In genomic region chr14:31323189-31323588, GRCm38 (mm10) we compare ENCODE assay signal across 10 mouse cellular contexts. TPM values are rescaled to one million over a fixed set of nuclear protein-coding genes. Genes with fewer than 3 reads are reported as not detected.
A peak's percentile ranks its signal among the peaks of the same experiment; 100 is the strongest.
DNase-seq lines count a peak whose midpoint lies in the region; ATAC-seq and TF ChIP-seq lines count a peak whose summit lies in the region.
"Had no signal": no experiment of that assay in that cellular context is flagged by ENCODE, and none has a peak within 500 bp of the region (broad histone marks: within the 10 kb centered on the region; RNA-seq: fewer than 3 reads in every experiment).

No protein-coding gene starts in this region.

- H3K9ac ChIP-seq in heart, embryonic 12.5 days, result peak overlapping the region; percentile 68; the same call in 1 of the 2 replicates
- no peak overlapping the region for H3K9ac ChIP-seq in intestine, postnatal 0 days (ENCODE audit: low read depth, low read length)
- H3K9ac ChIP-seq in midbrain, embryonic 12.5 days (replicated peaks), result no peak overlapping the region

- DNase-seq in heart, adult 8-10 months (ENCODE audit: low spot score), result no peak
- DNase-seq in brain, adult 2 months (ENCODE audit: low read depth, low spot score), result peak; percentile 15
- no peak for DNase-seq in ovary, postnatal 36 days (ENCODE audit: low spot score)
- DNase-seq in frontal cortex, adult 2 months (ENCODE audit: extremely low spot score in 1 of 2, low spot score in 1 of 2), result no peak
- DNase-seq: cerebellum, adult 8-10 months; layer of hippocampus, postnatal 36 days had no signal

- peak overlapping the region; percentile 77 for H3K4me2 ChIP-seq in heart, embryonic 12.5 days
- H3K4me2 ChIP-seq in intestine, postnatal 0 days (replicated peaks; ENCODE audit: low read depth), result peak overlapping the region; percentile 67
- H3K4me2 ChIP-seq in midbrain, embryonic 12.5 days (replicated peaks), result peak overlapping the region; percentile 55

- H3K27me3 ChIP-seq in heart, embryonic 12.5 days (replicated peaks), result 0 out of 2 replicates have a peak, but pooled peaks cover 12% of the 10 kb centered on the region
- no peaks in the 10 kb centered on the region for H3K27me3 ChIP-seq in intestine, postnatal 0 days (replicated peaks; ENCODE audit: control insufficient read depth, insufficient read depth, low read length)
- H3K27me3 ChIP-seq in midbrain, embryonic 12.5 days, result peaks cover 6% of the 10 kb centered on the region; the same call in 1 of the 2 replicates

- ATAC-seq in heart, embryonic 12.5 days (ENCODE audit: insufficient number of reproducible peaks, low FRiP score), result no peak
- no peak for ATAC-seq in intestine, postnatal 0 days
- ATAC-seq in midbrain, embryonic 12.5 days (ENCODE audit: low FRiP score, low read depth), result no peak
- no peak for ATAC-seq in inflammation-experienced regulatory T-cells, adult 6 months

- H3K27ac ChIP-seq in heart, embryonic 12.5 days (ENCODE audit: poor library complexity, severe bottlenecking), result no peak overlapping the region
- no peak overlapping the region for H3K27ac ChIP-seq in intestine, postnatal 0 days (ENCODE audit: low read depth, low read length)
- H3K27ac ChIP-seq in midbrain, embryonic 12.5 days (replicated peaks), result no peak overlapping the region

- no peaks in the 10 kb centered on the region for H3K36me3 ChIP-seq in heart, embryonic 12.5 days
- H3K36me3 ChIP-seq in intestine, postnatal 0 days (ENCODE audit: control insufficient read depth, insufficient read depth), result no peaks in the 10 kb centered on the region
- no peaks in the 10 kb centered on the region for H3K36me3 ChIP-seq in midbrain, embryonic 12.5 days

- no peaks in the 10 kb centered on the region for H3K9me3 ChIP-seq in heart, embryonic 12.5 days (replicated peaks)
- no peaks in the 10 kb centered on the region for H3K9me3 ChIP-seq in intestine, postnatal 0 days (ENCODE audit: control insufficient read depth)
- no peaks in the 10 kb centered on the region for H3K9me3 ChIP-seq in midbrain, embryonic 12.5 days

- H3K4me3 ChIP-seq in heart, embryonic 12.5 days, result peak overlapping the region; percentile 52
- H3K4me3 ChIP-seq in intestine, postnatal 0 days (ENCODE audit: low read depth, low read length), result peak overlapping the region; percentile 25
- peak overlapping the region; percentile 36 for H3K4me3 ChIP-seq in midbrain, embryonic 12.5 days

- TF ChIP-seq CTCF in intestine, postnatal 0 days (IDR thresholded peaks at IDR 0.05; ENCODE audit: low read depth), result no peak

- peaks cover 3% of the 10 kb centered on the region; the same call in 1 of the 2 replicates for H3K4me1 ChIP-seq in heart, embryonic 12.5 days (replicated peaks)
- no peaks in the 10 kb centered on the region for H3K4me1 ChIP-seq in intestine, postnatal 0 days (replicated peaks; ENCODE audit: control insufficient read depth, insufficient read depth, low read length)
- H3K4me1 ChIP-seq in midbrain, embryonic 12.5 days, result peaks cover 7% of the 10 kb centered on the region

- WGBS in heart, embryonic 12.5 days, result 78% methylated on average over 4 of the region's 4 CpGs
- 62% methylated on average over 4 of the region's 4 CpGs for WGBS in intestine, postnatal 0 days
- 86% methylated on average over 4 of the region's 4 CpGs for WGBS in midbrain, embryonic 12.5 days

RNA-seq across cellular contexts. Expression of gene Dnah1, which starts 0.5 kb away (rescaled TPM):
- polyA plus RNA-seq in heart, embryonic 12.5 days (2016; fragmentation: Nextera tagmentation; extraction: Ambion mirVana), result 1.3 and 1.5 TPM in 2 replicates
- under 1 TPM in 2 of 4 experiments, not detected in 2; 0.03 to 0.06 TPM for total RNA-seq in heart, adult 8-10 months (2022)
- 0.30 and 0.57 TPM in 2 replicates for polyA plus RNA-seq in intestine, postnatal 0 days (2015; fragmentation: Nextera tagmentation; extraction: Ambion mirVana)
- polyA plus RNA-seq in midbrain, embryonic 12.5 days (2016; fragmentation: Nextera tagmentation; extraction: Ambion mirVana), result 6.0 and 6.4 TPM in 2 replicates
- polyA plus RNA-seq in inflammation-experienced regulatory T-cells, adult 6 months (2017; shearing (Covaris generic)), result not detected
- 4.9 and 6.1 TPM in 2 replicates for polyA plus RNA-seq in frontal cortex, adult 2 months (2012; rRNA removed)

RNA-seq across cellular contexts. Expression of gene Capn7, which starts 13.2 kb away (rescaled TPM):
- polyA plus RNA-seq in heart, embryonic 12.5 days (2016; fragmentation: Nextera tagmentation; extraction: Ambion mirVana), result 42.7 and 42.9 TPM in 2 replicates
- 10 to 100 TPM; 31.5 to 35.4 (median 32.6) TPM for total RNA-seq in heart, adult 8-10 months (2022)
- 18.6 and 18.7 TPM in 2 replicates for polyA plus RNA-seq in intestine, postnatal 0 days (2015; fragmentation: Nextera tagmentation; extraction: Ambion mirVana)
- 51.4 and 55.8 TPM in 2 replicates for polyA plus RNA-seq in midbrain, embryonic 12.5 days (2016; fragmentation: Nextera tagmentation; extraction: Ambion mirVana)
- 10 to 100 TPM; 18.0 to 20.5 (median 18.9) TPM for polyA plus RNA-seq in inflammation-experienced regulatory T-cells, adult 6 months (2017; shearing (Covaris generic))
- 32.1 and 33.7 TPM in 2 replicates for polyA plus RNA-seq in frontal cortex, adult 2 months (2012; rRNA removed)
